Mouse (Mus musculus): ENCODE data around the gene Atp6v1c2.

The Atp6v1c2 gene

GRCm38 (mm10) chr12:17338338-17338737, 9.2 kb upstream of the Atp6v1c2 start:
- DNase-seq (ENCODE audit: extremely low read depth, insufficient read length, low spot score), result no peak

GRCm38 (mm10) chr12:17333459-17333858, 4.3 kb upstream of the Atp6v1c2 start:
- no peak for DNase-seq (ENCODE audit: extremely low read depth, insufficient read length, low spot score)

GRCm38 (mm10) chr12:17324549-17325470, 4.3 kb downstream of the Atp6v1c2 start:
- DNase-seq (ENCODE audit: extremely low read depth, insufficient read length, low spot score), result no peak

- DNase-seq (ENCODE audit: extremely low read depth, insufficient read length, low spot score), result no peak
Observed at GRCm38 (mm10) chr12:17318453-17318852, 10.7 kb downstream of the Atp6v1c2 start.

- DNase-seq (ENCODE audit: extremely low read depth, insufficient read length, low spot score), result no peak
Observed at GRCm38 (mm10) chr12:17317970-17318369, 11.2 kb downstream of the Atp6v1c2 start.

- DNase-seq (ENCODE audit: extremely low read depth, insufficient read length, low spot score), result no peak
Observed at GRCm38 (mm10) chr12:17316096-17316495, 13.1 kb downstream of the Atp6v1c2 start.

GRCm38 (mm10) chr12:17310852-17311839, 18.0 kb downstream of the Atp6v1c2 start:
- no peak for DNase-seq (ENCODE audit: extremely low read depth, insufficient read length, low spot score)

GRCm38 (mm10) chr12:17308246-17308645, 20.9 kb downstream of the Atp6v1c2 start:
- no peak for DNase-seq (ENCODE audit: extremely low read depth, insufficient read length, low spot score)

- no peak for DNase-seq (ENCODE audit: extremely low read depth, insufficient read length, low spot score)
Observed at GRCm38 (mm10) chr12:17305445-17305844, 23.7 kb downstream of the Atp6v1c2 start.

GRCm38 (mm10) chr12:17299902-17300301, 29.3 kb downstream of the Atp6v1c2 start:
- no peak for DNase-seq (ENCODE audit: extremely low read depth, insufficient read length, low spot score)

- DNase-seq (ENCODE audit: extremely low read depth, insufficient read length, low spot score), result no peak
Observed at GRCm38 (mm10) chr12:17296899-17297298, 32.3 kb downstream of the Atp6v1c2 start.

GRCm38 (mm10) chr12:17290569-17290968, 38.6 kb downstream of the Atp6v1c2 start:
- DNase-seq (ENCODE audit: extremely low read depth, insufficient read length, low spot score), result no peak

- no peak for DNase-seq (ENCODE audit: extremely low read depth, insufficient read length, low spot score)
Observed at GRCm38 (mm10) chr12:17289913-17290312, 39.2 kb downstream of the Atp6v1c2 start.

- peak; percentile 44 for DNase-seq (ENCODE audit: extremely low read depth, insufficient read length, low spot score)
Observed at GRCm38 (mm10) chr12:17289060-17289459, 40.1 kb downstream of the Atp6v1c2 start.

- DNase-seq (ENCODE audit: extremely low read depth, insufficient read length, low spot score), result peak; percentile 36
Observed at GRCm38 (mm10) chr12:17288496-17288895, 40.7 kb downstream of the Atp6v1c2 start.

GRCm38 (mm10) chr12:17273841-17274240, 55.3 kb downstream of the Atp6v1c2 start:
- no peak for DNase-seq (ENCODE audit: extremely low read depth, insufficient read length, low spot score)

GRCm38 (mm10) chr12:17271272-17271671, 57.9 kb downstream of the Atp6v1c2 start:
- DNase-seq (ENCODE audit: extremely low read depth, insufficient read length, low spot score), result no peak

GRCm38 (mm10) chr12:17267316-17267715, 61.8 kb downstream of the Atp6v1c2 start:
- no peak for DNase-seq (ENCODE audit: extremely low read depth, insufficient read length, low spot score)

- no peak for DNase-seq (ENCODE audit: extremely low read depth, insufficient read length, low spot score)
Observed at GRCm38 (mm10) chr12:17266673-17266990, 62.5 kb downstream of the Atp6v1c2 start.

- peak; percentile 96 for DNase-seq (ENCODE audit: extremely low read depth, insufficient read length, low spot score)
Observed at GRCm38 (mm10) chr12:17265971-17266672, 63.0 kb downstream of the Atp6v1c2 start, which contains the start of gene Pdia6. Gene Pdia6, plus strand, starts transcription at chr12:17266545.

GRCm38 (mm10) chr12:17264826-17265225, 64.3 kb downstream of the Atp6v1c2 start:
- DNase-seq (ENCODE audit: extremely low read depth, insufficient read length, low spot score), result peak; percentile 53
